Mouse (Mus musculus) neural tube, embryonic 13.5 days (tissue): Measurements from ENCODE around the gene Gm2012. TPM values are rescaled to one million over a fixed set of nuclear protein-coding genes. Genes with fewer than 3 reads are reported as not detected.
"Not testable (repeated sequence)": the region's sequence is repeated elsewhere in the genome, so short reads cannot be mapped to it uniquely, and the experiment has no call there.

ENCODE experiments used
- ATAC-seq: fragments of 200-750 bp; cut with Nextera tagmentation; 2 replicates; pipeline ENCODE4 v1.8.0; 2017; ENCODE audit warnings: low read depth, mild to moderate bottlenecking, moderate TSS enrichment, moderate library complexity
- H3K27ac ChIP-seq: fragments of 300-500 bp; sonication (generic); replicated peaks from 2 replicates; pipeline ENCODE4 v1.5.1; 2015; ENCODE audit warnings: moderate library complexity, mild to moderate bottlenecking, inconsistent platforms
- H3K27me3 ChIP-seq: fragments of 300-500 bp; sonication (generic); 2 replicates; pipeline ENCODE4 v1.6.1; 2015; ENCODE audit warnings: mild to moderate bottlenecking, inconsistent platforms
- H3K36me3 ChIP-seq: fragments of 300-500 bp; sonication (generic); 2 replicates; pipeline ENCODE4 v1.6.1; 2015; ENCODE audit warnings: mild to moderate bottlenecking, inconsistent platforms
- H3K4me1 ChIP-seq: fragments of 300-500 bp; sonication (generic); replicated peaks from 2 replicates; pipeline ENCODE4 v1.6.1; 2015; ENCODE audit warnings: inconsistent platforms
- H3K4me2 ChIP-seq: fragments of 300-500 bp; sonication (generic); 2 replicates; pipeline ENCODE4 v1.6.1; 2015; ENCODE audit warnings: inconsistent platforms, mild to moderate bottlenecking, moderate library complexity
- H3K4me3 ChIP-seq: fragments of 300-500 bp; sonication (generic); 2 replicates; pipeline ENCODE4 v1.5.1; 2015; ENCODE audit warnings: mild to moderate bottlenecking, inconsistent platforms
- H3K9ac ChIP-seq: fragments of 300-500 bp; sonication (generic); 2 replicates; pipeline ENCODE4 v1.6.1; 2015; ENCODE audit warnings: moderate library complexity, mild to moderate bottlenecking, inconsistent platforms
- H3K9me3 ChIP-seq: fragments of 300-500 bp; sonication (generic); 2 replicates; pipeline ENCODE4 v1.6.1; 2016; ENCODE audit warnings: inconsistent platforms
- WGBS: fragments of 180-500 bp; shearing (Covaris S2); methylation state at CpG from one replicate; pipeline ENCODE4 v1.1.7; 2015; 5-methylcytosine and 5-hydroxymethylcytosine counted together
- microRNA-seq: library from miRNA; unstranded; fragments of <30 nt; microRNA quantifications from one replicate; pipeline ENCODE4, GENCODE M21; 2016
- polyA plus RNA-seq: library from polyadenylated mRNA; unstranded; fragments of >200 nt; fragmentation: Nextera tagmentation; extraction: Ambion mirVana; gene quantifications from 2 replicates; pipeline ENCODE4 v1.2.1, GENCODE M21; 2015

The Gm2012 gene
- not detected in 2 replicates for polyA plus RNA-seq

DNA sequence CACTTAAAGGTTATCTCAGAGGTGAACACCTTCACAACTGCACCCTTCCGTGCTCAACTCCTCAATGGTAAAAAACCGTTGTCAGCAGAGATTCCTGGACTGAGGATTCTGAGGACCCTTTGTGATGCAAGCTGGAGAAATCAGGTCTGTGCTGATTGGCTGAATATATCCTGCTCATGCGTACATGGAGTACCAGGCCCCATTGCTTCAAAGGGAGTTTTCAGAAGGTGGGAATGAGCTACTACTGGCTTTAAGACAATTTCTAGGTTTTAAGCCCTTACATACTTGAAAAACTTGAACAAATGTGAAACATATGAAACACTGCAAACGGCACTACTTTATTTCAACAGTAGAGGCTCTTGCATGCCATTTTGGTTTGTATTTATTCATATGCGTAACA, at the start of gene Gm2012:
Gene Gm2012, minus strand, starts transcription at position 101 of the 400 bp plus-strand sequence.
- not testable (repeated sequence) for H3K4me3 ChIP-seq, H3K9ac ChIP-seq, H3K36me3 ChIP-seq, ATAC-seq, H3K4me1 ChIP-seq, H3K27ac ChIP-seq, H3K27me3 ChIP-seq, H3K4me2 ChIP-seq, H3K9me3 ChIP-seq
- 93% methylated on average over 1 of the region's 5 CpGs for WGBS

DNA sequence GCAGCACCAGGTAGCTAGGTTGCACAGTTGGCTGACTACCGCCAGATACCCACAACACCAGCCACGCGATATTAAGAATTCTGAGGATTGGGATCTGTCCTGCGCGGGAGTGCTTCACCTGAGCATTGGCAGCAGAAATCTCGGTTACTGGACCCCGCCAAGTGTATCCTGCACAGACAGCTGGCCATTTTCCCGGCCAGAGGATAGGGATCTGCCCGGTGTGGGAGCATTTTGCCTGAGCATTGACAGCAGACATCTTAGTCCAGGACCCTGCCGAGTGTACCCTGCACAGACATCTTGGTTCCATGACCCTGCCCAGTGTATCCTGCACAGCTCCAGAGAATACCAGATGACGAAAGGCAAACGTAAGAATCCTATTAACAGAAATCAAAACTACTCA, 72.0 kb downstream of the Gm2012 start:
- not testable (repeated sequence) for H3K9ac ChIP-seq, H3K36me3 ChIP-seq, H3K4me2 ChIP-seq, ATAC-seq, H3K9me3 ChIP-seq, H3K4me3 ChIP-seq, H3K27me3 ChIP-seq, H3K4me1 ChIP-seq, H3K27ac ChIP-seq
- 80% methylated on average over 12 of the region's 12 CpGs for WGBS

Small RNA genes lying within 50 kb of the gene (microRNA-seq; reads per million reads assigned to microRNA genes)
- not detected for gene Gm26302

Other genes with a start within 250 kb of the Gm2012 start
- not detected in 2 replicates for gene Gm5168, start 180.3 kb downstream of the Gm2012 start, polyA plus RNA-seq
- not detected in 2 replicates for gene Gm2030, start 78.7 kb upstream of the Gm2012 start, polyA plus RNA-seq